Mouse (Mus musculus) frontal cortex, postnatal 25 days (tissue): ENCODE measurements around the gene Rpf2.

Experiments
- DNase-seq, 2 experiments: peaks; one replicate each; pipeline ENCODE4 v3.0.0; 2022; ENCODE audit warnings: low spot score in 2 of 2

The Rpf2 gene

GRCm38 (mm10) chr10:40249625-40250024, 2.8 kb upstream of the Rpf2 start:
- DNase-seq = peak in 1 of 2 experiments; percentile 21

DNA sequence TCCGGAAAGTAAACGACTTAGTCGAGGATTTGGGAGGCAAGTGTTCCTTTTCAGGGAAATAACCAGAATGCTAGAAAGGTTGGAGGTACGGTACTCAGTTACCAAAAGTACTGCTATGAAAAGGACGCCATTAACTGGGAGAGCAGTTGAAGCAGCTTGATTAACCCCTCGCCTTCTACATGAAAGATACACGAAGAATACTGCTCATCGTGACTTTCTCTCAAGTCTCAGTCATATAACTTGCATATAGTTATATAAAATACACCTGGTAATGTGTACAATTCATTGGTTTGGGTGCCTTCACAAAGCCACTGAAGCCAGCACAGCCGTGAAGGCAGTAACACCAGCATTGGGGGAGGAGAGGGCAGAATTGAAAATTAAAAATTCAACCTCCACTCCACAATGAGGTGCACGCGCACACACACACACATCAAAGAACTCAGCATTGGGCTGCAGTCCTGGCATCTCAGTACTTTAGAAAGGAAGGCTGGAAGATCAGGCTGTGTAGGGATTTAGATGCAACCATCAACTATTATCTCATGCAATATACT, 405 bp upstream of the Rpf2 start:
- no peak for DNase-seq

DNA sequence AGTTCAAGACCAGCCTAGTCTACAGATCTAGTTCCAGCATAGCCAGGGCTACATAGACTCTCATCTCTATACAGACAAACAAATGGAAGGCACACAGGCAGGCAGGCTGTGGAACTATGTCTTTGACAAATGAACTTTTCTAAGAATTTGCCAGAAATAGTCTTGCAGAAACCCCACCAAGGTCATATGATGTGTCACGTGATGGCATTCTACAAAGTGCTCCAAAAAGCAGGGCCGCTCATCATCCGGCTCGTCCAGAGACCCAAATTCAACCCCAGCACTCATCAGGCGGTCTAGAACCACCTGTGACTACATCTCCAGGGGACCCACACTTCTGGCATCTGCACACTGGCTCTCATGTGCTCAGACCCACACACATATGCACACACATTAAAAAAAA, 9.0 kb downstream of the Rpf2 start:
- no peak for DNase-seq

- no peak for DNase-seq
These were observed 13.6 kb downstream of the Rpf2 start for GRCm38 (mm10) chr10:40233241-40233640.

DNA sequence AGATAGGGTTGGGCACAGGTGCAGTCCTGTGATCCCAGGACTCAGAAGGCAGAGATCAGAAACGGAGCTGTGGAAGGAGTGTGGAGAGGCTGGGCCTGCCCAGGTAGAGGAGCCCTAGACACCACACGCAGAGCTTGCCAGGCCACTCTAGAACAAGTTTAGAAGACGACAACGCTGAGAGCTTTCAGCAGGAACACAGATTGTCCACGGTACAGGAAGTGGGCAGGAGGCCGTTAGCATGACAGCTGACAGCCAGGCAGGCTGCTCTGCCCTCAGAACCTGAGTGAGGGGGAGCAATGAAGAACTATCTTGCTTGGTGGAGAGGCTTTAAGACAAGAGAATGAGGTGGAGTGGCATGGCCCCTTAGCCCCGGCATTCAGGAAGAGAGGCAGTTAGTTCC, 14.4 kb downstream of the Rpf2 start:
- no peak for DNase-seq

DNA sequence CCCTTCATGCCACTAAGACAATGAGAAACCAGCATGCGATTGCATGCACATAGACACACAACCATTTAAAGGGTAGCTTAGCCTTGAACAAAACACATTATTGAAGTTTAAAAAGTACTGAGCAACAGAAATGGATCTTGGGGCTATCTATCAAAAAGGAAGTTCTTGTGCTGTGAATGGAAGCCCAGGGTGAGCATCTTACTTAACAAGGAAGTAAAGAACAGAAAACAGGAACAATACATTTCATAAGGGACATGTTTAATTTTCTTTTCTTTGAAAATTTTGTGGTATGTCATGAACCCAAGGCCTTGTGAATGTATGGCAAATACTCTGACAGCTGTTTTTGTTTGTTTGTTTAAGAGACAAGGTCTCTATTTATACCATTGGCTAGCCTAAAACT, 17.1 kb downstream of the Rpf2 start:
- no peak for DNase-seq

- no peak for DNase-seq
These were observed 19.1 kb downstream of the Rpf2 start for GRCm38 (mm10) chr10:40227660-40228303.

DNA sequence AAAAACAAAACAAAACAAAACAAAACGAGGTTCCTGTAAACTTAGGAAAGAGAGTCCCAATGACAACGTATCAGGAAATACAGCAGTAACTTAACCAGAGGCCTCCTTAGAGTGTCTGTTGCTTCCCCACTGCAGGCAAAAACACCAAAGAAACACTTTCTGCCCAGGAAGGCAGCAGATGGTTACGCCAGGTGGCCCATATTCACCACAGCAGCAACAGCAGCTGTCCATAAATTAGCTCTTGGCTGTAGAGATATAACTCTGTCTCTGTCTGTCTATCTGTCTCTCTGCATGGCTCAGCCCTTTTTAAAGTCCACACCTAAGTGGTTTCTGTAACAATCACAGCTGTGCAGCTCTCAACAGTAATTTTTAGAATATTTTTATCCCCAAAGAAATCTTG, 28.0 kb downstream of the Rpf2 start:
- no peak for DNase-seq

DNA sequence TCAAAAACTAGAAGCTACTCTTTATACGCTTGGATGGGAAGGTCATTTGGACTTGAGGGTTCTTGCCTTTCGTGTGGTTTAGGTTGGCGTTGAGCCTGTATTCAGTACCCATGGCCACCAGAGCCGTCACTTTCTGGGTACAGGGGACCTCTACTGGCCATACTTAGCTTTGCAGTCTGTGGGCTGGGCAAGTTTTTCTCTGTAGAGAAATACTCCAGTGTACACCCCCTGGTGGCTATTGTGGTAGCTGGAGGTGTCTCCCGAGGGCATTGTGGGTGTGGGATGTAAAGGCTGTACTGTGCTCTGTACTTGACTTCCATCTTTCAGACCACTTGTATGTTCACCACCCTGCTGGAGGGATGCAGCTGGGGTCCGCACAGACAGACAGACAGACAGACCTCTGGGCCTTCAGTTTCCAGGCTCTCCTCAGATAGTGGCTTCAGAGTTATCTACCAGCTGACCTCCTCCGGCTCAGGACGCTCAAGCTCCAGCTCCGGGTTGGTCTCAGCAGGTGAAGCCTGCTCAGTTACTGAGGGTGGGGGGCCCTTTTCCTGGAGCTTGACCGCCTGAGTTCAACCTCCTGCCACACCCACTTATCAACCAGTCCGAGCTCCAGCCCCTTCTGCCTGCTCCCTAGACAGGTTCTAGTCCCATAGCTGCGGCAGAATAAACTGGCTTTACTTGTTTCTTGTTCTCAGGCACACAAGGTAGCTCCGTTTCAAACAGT, 34.2 kb downstream of the Rpf2 start:
- peak; percentile 89 to 92 for DNase-seq

- DNase-seq = no peak
These were observed 51.8 kb downstream of the Rpf2 start for GRCm38 (mm10) chr10:40195001-40195400.

- no peak for DNase-seq
These were observed 54.6 kb downstream of the Rpf2 start for GRCm38 (mm10) chr10:40192010-40192935.

- no peak for DNase-seq
These were observed 55.4 kb downstream of the Rpf2 start for GRCm38 (mm10) chr10:40191338-40191979.

- DNase-seq = no peak
These were observed 56.0 kb downstream of the Rpf2 start for GRCm38 (mm10) chr10:40190871-40191270.

- DNase-seq = no peak
These were observed 57.1 kb downstream of the Rpf2 start for GRCm38 (mm10) chr10:40189689-40190088.

DNA sequence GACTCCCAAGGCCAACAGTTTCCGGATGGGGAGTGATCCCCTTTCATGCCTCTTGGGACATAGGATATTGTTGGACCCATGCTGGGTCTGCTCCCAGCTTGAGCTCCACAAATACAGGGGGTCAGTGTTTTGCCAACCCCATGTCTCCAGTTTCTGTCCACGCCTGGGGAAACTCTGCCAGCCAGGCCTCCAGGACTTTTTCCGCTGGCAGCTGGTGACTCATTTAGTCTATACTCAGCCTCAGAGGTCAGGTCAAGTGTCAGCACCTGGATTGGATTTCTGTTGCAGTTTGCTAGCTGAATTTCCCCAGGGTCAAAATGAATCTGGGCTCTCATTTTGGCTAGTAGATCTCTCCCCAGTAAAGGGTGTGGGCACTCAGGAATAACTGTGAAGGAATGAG, 58.0 kb downstream of the Rpf2 start:
- no peak for DNase-seq

DNA sequence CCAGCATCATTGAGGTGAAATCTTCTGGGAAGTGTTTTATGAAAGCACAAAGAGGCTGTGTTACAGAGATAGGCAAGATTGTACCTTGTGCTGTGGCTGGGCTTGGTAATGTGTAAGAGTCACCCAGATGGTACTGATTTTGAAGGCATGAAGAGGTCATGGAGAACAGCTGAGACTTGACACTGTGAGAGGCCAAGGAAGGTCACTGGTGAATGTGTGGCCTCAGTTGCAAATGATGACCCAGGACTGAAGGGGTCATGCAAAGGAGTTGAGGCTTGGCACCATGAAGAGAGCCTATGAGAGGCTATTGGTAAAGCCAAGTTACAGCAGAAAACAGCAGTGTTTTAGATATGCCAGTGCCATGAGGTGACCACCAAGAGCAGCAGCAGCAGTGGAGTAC, 60.9 kb downstream of the Rpf2 start:
- no peak for DNase-seq

DNA sequence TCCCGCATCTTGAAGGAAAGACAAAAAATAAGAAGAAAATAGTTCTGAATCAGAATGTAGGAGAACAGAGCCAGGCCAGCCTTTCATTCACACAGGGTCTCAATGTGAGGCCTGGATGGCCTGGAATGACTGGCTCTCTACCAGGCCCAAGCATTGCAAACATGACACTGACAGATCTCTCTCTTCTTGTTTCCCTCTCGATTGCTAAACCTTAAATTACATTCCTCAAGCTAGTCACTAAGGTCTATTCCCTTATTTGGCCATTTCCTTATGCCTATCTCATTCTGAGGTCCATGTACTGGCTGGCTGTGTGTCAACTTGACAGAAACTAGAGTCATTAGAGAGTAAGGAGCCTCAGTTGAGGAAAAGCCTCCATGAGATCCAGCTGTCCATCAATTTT, 66.8 kb downstream of the Rpf2 start:
- no peak for DNase-seq

DNA sequence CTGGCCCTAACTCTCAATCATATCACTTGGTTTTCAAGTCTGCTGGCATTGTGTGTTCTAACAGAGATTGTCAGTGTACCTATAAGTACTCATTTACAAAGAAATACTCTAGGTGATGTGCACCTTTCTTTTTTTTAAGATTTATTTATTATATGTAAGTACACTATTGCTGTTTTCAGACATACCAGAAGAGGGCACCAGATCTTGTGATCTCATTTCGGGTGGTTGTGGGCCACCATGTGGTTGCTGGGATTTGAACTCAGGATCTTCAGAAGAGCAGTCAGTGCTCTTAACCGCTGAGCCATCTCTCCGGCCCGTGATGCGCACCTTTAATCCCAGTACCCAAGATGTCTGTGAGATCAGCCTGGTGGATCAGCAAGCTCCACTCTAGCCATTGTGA, 67.7 kb downstream of the Rpf2 start:
- no peak for DNase-seq

DNA sequence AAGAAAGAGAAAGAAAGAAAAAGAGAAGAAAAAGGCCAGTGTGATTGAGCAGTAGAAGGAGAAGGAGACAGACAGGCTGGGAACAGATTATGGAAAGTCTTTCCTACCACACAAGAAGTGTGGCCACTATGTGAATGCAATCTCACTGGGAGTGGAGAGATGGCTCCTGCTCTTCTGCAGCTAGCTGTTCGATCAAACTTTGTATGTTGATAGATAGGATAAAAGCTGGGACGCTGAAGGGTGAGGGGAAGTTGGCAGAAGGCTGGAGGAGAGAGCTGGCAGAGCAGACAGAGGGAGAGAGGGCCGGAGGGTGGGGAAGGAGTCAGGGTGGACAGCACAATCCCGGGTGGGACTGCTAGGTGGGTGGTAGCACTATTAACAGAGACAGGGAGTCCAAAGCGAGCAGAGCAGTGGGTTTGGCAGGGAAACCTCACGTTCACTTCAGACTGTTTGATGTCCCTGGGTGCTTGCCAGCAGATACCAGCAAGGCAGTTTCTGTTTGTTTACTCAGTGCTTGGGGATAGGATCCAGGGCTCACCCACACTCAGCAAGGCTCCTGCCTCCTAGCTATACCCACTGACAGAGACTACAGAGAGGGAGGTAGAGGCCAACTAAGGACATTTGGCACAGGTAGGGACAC, 69.4 kb downstream of the Rpf2 start:
- no peak for DNase-seq
